Mouse (Mus musculus) embryo, embryonic 11 days (tissue): Measurements from ENCODE around the gene Sertad3.

Experiments used
- DNase-seq: peaks from one replicate; pipeline ENCODE4 v3.0.0-alpha.2; 2015

The Sertad3 gene

GRCm38 (mm10) chr7:27473156-27473834 lies at the start of gene Sertad3:
Gene Sertad3 (plus strand): TSS chr7:27473768.
- peak; percentile 99 for DNase-seq

GRCm38 (mm10) chr7:27427387-27427786 lies 46.2 kb upstream of the Sertad3 start:
- DNase-seq = no peak

GRCm38 (mm10) chr7:27428002-27428401 lies 45.6 kb upstream of the Sertad3 start:
- DNase-seq = no peak

- DNase-seq = no peak
Measured at GRCm38 (mm10) chr7:27429135-27429534, 44.4 kb upstream of the Sertad3 start.

- no peak for DNase-seq
Measured at GRCm38 (mm10) chr7:27433349-27433748, 40.2 kb upstream of the Sertad3 start.

- no peak for DNase-seq
Measured at GRCm38 (mm10) chr7:27433794-27434193, 39.8 kb upstream of the Sertad3 start.

- peak; percentile 52 for DNase-seq
Measured at GRCm38 (mm10) chr7:27437544-27437943, 36.0 kb upstream of the Sertad3 start.

GRCm38 (mm10) chr7:27440014-27440413 lies 33.6 kb upstream of the Sertad3 start:
- DNase-seq = no peak

GRCm38 (mm10) chr7:27446051-27446450 lies 27.5 kb upstream of the Sertad3 start:
- no peak for DNase-seq

- DNase-seq = peak; percentile 56
Measured at GRCm38 (mm10) chr7:27446521-27447418, 26.8 kb upstream of the Sertad3 start.

GRCm38 (mm10) chr7:27447419-27448286 lies 25.9 kb upstream of the Sertad3 start, which contains the start of the genes Sptbn4 and Blvrb:
Gene Sptbn4 (minus strand): TSS chr7:27447686.
Gene Blvrb (plus strand): TSS chr7:27447978.
- DNase-seq = peak; percentile 100

GRCm38 (mm10) chr7:27448421-27449206 lies 25.0 kb upstream of the Sertad3 start:
- DNase-seq = no peak

GRCm38 (mm10) chr7:27449256-27449862 lies 24.2 kb upstream of the Sertad3 start:
- peak; percentile 60 for DNase-seq

GRCm38 (mm10) chr7:27451359-27451758 lies 22.2 kb upstream of the Sertad3 start:
- DNase-seq = no peak

- no peak for DNase-seq
Measured at GRCm38 (mm10) chr7:27452206-27452770, 21.3 kb upstream of the Sertad3 start.

- DNase-seq = no peak
Measured at GRCm38 (mm10) chr7:27454461-27455121, 19.0 kb upstream of the Sertad3 start.

GRCm38 (mm10) chr7:27455273-27455672 lies 18.3 kb upstream of the Sertad3 start:
- no peak for DNase-seq

GRCm38 (mm10) chr7:27458614-27459013 lies 15.0 kb upstream of the Sertad3 start:
- no peak for DNase-seq

- no peak for DNase-seq
Measured at GRCm38 (mm10) chr7:27459640-27460039, 13.9 kb upstream of the Sertad3 start.

GRCm38 (mm10) chr7:27460477-27460876 lies 13.1 kb upstream of the Sertad3 start:
- DNase-seq = no peak

- no peak for DNase-seq
Measured at GRCm38 (mm10) chr7:27467648-27468047, 5.9 kb upstream of the Sertad3 start.
